Mouse (Mus musculus): ENCODE measurements at regions not wholly inside any gene's neighbourhood (a gene's known extent, or its start where the extent isn't known, plus 50 kb on each side); places are given as distances from the start of the nearest gene placed in this dataset.

DNA sequence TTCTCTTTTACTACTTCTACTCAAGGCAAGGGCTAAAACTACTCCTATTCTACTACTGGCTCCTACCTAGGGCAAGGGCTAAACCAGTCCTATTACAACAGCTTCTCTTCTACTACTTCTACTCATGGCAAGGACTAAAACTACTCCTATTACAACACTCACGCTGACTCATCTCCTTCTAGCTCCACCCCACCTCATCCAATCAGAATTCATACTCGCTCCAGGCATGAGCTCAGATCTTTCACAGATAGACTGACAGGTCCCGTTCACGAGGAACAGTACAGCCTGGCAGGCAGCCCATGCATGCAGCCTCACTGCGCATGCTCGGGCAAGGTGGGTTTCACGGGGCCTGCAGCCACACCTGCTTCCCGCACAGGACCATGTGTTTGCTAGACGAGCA, 79.6 kb upstream of the Nyx start:
- Histone ChIP-seq H3K27me3 (replicated peaks) (no peaks in the 10 kb centered on the region), H3K4me3 (replicated peaks) (no peak overlapping the region), H3K4me2 (replicated peaks) (no peak overlapping the region), H3K4me1 (replicated peaks) (no peaks in the 10 kb centered on the region), H3K9me3 (no peaks in the 10 kb centered on the region), H3K9ac (no peak overlapping the region), H3K27ac (no peak overlapping the region), H3K36me3 (no peaks in the 10 kb centered on the region)
- no peak; the same call in 1 of the 2 replicates for ATAC-seq
- WGBS = 81% methylated on average over 9 of the region's 9 CpGs

DNA sequence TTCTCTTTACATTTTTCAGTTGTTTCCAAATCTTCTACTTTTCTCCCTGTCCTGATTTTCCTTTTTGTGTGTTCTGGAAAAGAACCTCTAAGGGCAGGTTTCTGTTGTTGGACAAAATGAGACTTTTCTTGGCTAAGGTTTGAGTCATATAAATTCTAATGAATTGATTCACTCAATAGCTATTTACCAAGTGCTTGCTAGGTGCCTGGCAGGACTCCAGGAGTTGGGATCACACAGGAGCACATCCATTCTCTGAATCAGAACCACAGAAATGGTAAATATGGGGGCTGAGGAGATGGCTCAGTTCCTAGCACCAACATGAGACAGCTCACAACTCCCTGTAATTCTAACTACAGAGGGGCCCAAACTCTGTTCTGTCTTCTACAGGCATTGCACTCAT, 67.4 kb upstream of the Nyx start:
- H3K36me3 ChIP-seq = no peaks in the 10 kb centered on the region
- H3K9ac ChIP-seq = no peak overlapping the region
- no peak overlapping the region for H3K4me2 ChIP-seq (replicated peaks)
- no peaks in the 10 kb centered on the region for H3K9me3 ChIP-seq
- no peak for ATAC-seq
- H3K4me3 ChIP-seq (replicated peaks) = no peak overlapping the region
- H3K27me3 ChIP-seq (replicated peaks) = no peaks in the 10 kb centered on the region
- H3K4me1 ChIP-seq (replicated peaks) = no peaks in the 10 kb centered on the region
- H3K27ac ChIP-seq = no peak overlapping the region

DNA sequence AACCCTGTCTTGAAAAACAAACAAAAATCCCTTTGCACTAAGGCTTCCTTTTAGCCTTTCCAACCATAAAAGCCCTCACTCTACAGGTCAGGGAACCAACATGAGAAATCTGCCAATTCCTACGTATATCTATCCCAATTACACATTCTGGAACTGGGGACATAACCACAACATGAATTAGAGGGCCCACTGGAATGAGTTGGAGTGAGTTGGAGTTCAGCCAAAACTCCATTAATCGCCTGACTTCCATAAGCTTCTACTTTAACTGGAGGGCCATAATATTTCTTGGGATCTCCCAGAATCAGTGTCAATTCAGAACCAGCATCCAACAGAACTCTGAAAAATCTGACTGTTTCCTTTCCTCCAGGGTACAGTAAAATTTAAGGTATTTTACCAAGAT, 53.2 kb upstream of the Nyx start:
- Histone ChIP-seq H3K27ac (0 out of 2 replicates have a peak overlapping the region, but pooled peaks have one; percentile 17), H3K36me3 (no peaks in the 10 kb centered on the region), H3K9me3 (no peaks in the 10 kb centered on the region), H3K4me3 (replicated peaks) (no peak overlapping the region), H3K4me2 (replicated peaks) (no peak overlapping the region), H3K27me3 (replicated peaks) (no peaks in the 10 kb centered on the region), H3K4me1 (replicated peaks) (no peaks in the 10 kb centered on the region), H3K9ac (no peak overlapping the region)
- WGBS = 56% methylated on average over 2 of the region's 2 CpGs
- no peak for ATAC-seq

DNA sequence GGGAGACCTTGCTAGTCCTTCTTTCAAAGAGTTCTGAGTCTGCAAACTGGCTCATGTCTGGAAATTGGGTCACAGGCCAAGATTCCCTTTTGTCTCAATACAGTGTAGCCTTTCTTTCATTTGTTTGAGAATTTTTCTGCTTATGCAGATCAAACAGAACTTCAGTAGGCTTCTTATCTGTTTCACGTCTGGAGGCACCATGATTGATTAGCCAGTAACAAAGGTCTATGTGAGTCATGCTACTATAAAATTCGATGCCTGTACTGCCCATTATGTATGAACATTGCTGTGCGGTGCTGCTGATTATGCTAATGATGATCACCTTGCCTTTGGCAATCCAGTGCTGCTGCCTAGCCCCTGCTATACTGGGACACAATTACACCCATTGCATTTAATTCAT, 52.8 kb upstream of the Nyx start:
- H3K27me3 ChIP-seq (replicated peaks) = no peaks in the 10 kb centered on the region
- H3K9me3 ChIP-seq = no peaks in the 10 kb centered on the region
- no peak overlapping the region for H3K9ac ChIP-seq
- H3K27ac ChIP-seq = 0 out of 2 replicates have a peak overlapping the region, but pooled peaks have one; percentile 17
- H3K4me3 ChIP-seq (replicated peaks) = no peak overlapping the region
- H3K4me2 ChIP-seq (replicated peaks) = no peak overlapping the region
- H3K36me3 ChIP-seq = no peaks in the 10 kb centered on the region
- no peaks in the 10 kb centered on the region for H3K4me1 ChIP-seq (replicated peaks)
- ATAC-seq = peak; percentile 93
- 46% methylated on average over 3 of the region's 3 CpGs for whole genome bisulfite sequencing

Measured in intestine, embryonic 15.5 days (tissue).